Mouse (Mus musculus) right cerebral cortex, postnatal 10 days (tissue): ENCODE data around the gene Tmcc1.
"Not testable (repeated sequence)": the region's sequence is repeated elsewhere in the genome, so short reads cannot be mapped to it uniquely, and the experiment has no call there.

Experiments
- DNase-seq, 2 experiments: peaks; one replicate each; pipeline ENCODE4 v3.0.0; 2021; ENCODE audit warnings: low spot score in 2 of 2

The Tmcc1 gene

DNA sequence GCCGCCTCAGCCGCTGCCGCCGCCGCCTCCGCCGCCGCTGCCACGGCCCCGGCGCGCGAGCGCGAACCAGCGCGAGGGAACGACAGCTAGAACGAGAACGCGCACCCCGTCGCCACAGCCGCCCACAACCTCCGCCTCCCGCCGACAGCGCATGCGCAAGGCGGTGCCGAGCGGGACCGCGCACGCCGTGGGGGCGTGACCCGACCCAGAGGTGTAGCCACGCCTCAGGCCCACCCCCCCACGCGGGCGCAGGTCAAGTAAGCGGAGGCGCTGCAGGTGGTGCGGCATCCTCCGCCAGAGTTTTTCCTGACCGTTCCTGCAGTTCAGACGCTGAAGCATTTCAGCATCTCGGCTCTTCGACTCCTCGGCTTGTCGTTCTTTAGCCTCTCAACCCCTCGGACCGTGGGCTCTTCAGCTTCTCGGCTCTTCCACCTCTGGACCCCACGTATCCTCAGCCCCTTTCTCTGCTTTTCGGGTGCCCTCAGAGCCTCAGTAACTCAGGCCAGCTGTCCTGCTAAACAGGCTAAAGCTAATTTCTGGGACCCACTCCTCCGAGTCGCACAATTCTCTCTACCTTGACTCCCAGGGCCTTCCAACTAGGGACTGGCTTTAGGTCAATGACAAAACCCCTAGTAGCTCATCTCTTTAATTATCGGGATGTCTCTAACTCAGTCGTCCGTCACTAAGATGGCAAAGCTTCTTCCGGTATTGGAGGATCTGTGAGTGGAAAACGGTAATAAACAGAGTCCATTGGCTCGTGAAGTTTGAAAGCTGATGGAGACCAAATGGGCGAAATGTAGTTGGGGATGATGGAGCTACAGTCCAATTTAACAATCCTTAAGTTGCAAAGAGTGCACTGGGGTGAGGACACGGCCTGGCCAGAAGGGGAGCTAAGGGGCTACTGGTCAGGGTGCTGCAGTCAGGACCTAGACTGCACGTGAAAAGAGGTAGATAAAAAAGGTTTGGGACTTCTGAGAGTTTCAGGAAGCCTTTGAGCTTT lies at the start of gene Tmcc1:
Gene Tmcc1 (minus strand): TSS at position 93 of the 1,000 bp plus-strand sequence.
- peak; percentile 98 to 99 for DNase-seq

DNA sequence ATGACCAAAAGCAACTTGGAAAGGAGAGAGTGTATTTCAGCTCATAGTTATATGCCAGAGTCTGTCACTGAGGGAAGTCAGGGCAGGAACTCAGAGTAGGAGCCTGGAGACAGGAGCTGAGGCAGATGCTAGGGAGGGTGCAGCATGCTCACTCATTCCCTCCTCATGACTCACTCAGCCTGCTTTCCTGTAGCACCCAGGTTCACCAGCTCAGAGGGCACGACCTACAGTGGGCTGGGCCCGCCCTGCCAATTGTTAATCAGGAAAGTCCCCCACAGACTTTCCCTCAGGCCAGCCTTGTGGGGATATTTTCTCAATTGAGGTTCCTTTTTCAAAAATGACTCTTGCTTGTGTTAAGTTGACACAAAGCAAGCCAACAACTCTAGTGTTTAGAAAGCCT lies 47.1 kb upstream of the Tmcc1 start:
- DNase-seq: no peak

DNA sequence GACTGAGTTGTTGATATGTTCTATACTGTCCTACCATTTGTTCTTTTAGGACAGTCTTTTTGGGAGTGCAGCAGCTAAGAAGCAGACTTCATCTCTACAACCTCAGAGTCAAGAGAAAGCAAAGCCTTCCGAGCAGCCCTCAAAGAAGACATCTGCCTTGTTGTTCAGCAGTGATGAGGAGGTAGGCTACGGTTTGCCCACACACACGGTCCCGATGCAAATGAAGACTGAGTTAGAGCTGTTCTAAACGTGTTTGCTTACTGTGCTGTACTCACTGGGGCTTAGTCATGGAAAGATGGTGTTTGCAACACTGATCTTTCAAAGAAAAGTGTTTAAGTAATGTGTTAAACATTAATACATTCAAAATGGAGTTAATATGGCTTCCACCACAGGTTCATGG lies 44.8 kb upstream of the Tmcc1 start:
- DNase-seq: no peak

DNA sequence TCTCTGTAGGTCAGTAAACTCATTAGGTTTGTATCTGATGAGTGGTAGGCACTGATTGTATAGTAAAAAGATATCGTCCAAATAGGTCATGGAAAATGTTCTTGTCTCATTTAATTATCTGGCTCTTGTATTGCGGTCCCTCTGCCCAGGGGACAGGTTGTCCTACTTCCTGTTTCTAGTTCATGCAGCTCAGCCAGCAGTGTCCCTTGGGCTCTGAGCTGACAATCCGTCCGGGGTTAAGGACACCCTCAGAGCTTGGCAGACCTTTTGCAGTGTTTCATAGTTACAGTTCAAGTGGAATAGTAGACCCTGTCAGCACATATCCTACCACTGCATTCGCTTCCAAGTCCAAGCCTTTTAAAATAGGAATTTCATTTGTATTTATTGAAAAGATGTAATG lies 42.0 kb upstream of the Tmcc1 start:
- no peak for DNase-seq

DNA sequence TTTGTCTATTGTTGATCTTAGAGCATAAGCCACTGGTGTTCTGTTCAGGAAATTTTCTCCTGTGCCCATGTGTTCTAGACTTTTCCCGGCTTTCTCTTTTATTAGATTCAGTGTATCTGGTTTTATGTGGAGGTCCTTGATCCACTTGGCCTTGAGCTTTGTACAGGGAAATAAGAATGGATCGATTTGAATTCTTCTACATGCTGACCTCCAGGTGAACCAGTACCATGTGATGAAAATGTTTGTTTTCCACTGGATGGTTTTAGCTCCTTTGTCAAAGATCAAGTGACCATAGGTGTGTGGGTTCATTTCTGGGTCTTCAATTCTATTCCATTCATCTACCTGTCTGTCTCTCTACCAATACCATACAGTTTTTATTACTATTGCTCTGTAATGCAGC lies 41.5 kb upstream of the Tmcc1 start:
- DNase-seq: not testable (repeated sequence)

DNA sequence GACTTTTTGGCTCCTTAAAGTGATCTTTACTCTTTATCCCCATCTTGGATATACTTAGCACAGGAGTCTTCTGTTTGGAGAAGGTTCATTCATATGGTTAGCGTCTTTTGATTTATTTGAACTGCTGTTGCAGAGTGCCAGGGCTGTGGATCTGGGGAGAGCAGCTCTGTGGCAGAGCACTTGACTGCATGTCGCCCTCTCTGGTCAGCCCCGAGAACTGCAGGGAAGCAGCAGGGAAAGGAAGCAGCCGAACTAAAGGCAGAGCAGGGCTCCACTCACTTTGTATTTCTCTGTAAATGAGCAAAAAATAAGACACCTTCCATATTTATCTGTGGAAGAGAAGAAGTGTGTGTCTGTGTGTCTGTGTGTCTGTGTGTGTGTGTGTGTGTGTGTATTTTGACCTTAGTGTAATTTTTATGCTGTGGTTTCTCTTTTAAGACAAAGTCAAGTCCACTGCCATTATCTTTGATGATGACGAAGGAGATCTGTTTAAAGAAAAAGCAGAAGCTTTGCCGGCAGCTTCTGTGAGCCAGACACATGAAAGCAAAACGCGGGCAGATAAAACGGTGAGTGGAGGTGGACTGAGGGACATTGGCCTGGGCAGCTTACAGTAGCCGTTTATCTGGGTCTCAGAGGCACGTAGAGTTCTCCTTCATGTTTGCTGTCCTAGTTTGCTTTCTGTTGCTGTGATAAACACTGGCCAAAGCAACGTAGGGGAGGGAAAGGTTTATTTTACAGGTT lies 35.7 kb upstream of the Tmcc1 start:
- DNase-seq: peak; percentile 76 to 87

DNA sequence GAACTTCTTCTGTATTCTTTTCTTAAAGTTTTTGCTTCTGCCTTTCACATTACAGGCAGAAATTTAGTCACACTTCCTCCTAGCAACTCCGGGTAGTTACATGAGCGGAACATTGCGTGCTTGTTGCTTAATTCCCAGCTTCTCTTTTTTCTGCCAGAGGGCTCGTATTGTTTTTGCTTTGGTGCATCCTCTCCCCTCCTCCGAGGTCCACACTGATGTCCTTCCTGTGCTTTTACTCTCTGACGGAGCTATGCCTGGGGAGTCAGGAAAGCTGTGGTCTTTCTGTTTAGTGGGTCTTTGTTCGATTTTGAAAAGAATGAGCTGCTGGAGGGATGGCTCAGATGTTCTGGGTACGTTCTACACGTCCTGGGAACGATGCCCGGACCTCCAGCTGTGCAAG lies 34.5 kb upstream of the Tmcc1 start:
- no peak for DNase-seq

DNA sequence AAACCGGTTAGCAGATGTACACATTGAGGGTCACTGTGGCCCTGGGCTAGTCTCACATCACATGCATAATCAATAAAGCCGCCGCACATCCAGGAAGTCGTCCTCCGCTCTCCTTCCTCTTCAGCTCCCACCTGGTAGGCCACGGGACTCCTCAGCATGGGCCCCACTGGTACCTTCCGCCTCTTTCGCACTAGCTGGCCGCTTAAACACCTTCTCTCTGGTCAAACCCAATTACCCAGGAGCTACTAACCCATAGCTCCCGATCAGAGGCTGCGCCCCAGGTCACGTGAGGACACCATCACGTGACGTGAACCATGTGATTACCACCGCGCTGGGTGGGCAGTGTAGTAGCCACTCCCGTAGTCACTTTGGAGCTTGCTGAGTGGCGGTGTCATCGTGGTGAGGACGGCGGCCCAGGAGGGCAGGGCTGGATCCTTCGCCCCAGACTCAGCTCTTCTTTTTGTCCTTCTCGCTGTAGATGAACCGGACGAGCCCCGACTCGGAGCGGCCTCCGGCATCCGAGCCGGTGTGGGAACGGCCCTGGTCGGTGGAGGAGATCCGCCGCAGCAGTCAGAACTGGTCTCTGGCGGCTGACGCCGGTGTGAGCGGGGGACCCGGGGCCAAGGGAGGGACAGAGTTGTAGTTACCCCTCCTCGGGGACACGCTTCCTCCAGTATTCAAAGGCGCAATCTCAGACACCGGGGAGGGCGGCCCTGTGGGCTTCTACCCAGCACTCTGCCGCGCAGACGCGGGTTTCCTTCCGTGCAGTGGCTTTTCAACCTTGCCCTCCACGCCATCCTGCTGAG lies 14.6 kb upstream of the Tmcc1 start, which contains the start of gene Washc2:
Gene Washc2 (plus strand): TSS at position 310 of the 806 bp plus-strand sequence.
- DNase-seq: peak; percentile 97 to 98

DNA sequence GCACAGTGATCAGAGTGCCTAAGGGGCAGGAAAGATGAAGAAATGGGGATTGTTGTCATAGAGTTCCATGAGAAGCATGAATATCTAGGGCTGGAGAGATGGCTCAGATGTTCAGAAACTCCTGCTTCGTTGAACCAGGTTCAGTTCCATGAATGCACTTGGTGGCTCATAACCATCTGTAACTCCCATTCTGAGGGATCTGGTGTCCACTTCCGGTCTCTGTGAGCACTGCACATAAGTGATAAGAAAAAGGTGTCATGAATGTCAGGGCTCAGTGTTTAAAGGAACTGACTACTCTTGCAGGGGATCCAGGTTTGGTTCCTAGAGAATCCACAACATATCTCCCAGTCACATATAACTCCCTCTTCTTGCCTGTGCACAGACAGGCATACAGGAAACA lies 6.4 kb upstream of the Tmcc1 start:
- DNase-seq: no peak

DNA sequence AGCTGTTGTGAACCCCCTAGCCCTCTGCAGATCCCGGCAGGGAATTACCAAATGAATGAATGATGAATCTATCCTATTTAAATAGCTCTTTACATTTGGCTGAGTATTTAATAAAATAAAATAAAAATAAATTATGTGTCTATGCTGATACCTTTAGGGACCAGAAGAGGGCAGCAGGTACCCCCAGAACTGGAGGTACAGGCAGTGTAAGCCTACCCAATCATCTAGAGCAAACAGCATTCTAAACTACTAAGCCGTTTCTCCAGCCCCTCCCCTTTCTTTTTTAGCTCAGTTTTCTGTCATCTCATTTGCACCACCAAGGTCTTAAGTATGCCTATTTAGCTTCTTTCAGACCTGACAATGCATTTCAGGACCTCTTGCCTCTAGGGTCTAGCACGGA lies 4.9 kb upstream of the Tmcc1 start:
- DNase-seq: no peak

DNA sequence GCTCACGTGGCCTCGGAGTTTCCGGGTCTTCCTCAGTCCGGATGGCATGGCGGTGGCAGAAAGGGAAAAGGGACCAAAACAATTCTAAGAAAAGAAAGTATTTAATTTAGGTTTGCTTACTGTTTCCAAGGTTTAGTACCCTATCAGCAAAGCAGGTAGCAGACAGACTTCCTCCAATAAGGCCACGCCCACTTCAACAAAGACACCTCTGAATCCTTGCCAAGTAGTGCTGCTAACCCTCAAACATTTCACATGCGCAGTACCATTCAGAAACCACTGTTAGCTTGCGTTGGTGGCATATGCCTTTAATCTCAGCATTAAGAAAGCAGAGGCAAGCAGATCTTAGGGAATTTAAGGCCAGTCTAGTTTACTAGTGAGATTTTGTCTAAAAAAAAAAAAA lies 2.5 kb upstream of the Tmcc1 start:
- DNase-seq: no peak

DNA sequence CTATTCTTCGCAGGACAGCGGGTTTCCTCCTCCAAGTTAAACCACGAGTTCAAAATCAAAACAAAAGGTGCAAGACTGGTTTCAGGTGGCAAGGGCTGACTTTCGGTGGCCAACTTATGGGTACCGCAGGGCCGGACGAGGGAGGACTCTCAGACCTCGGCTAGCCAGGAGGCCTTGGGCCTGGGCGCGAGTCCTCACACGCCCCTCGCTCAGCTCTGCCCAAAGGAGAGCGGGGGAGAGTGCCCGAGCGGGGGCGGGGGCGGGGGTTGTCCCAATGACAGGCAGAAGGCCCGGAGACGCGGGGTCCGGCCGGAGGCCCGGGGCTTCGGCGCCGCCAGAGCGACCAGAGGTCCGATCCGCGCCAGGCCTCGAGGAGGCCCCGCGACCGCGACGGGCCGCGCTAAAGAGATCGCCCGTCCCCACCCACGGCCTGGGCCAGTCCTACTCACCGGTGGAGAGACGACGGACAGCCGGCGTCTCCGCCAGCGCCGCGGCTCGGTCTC lies 426 bp downstream of the Tmcc1 start:
- DNase-seq: no peak

DNA sequence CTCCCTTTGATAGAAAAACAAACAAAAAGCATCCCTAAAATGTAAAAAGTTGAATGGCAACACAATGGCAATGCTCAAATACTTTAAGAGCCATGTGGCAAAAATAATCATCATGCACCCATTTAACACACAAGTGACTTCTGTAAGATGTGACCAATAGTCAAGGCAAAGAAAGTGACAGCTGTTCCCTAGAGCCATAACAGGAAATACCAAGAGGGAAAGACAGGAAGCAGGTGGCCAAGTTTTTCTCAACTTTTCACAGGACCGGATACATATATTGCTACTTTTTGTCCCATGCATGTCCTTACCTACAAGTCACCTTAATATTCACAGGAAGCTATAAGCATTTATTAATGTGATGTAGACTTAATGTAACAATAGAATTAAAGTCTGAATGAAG lies 3.9 kb downstream of the Tmcc1 start:
- no peak for DNase-seq

DNA sequence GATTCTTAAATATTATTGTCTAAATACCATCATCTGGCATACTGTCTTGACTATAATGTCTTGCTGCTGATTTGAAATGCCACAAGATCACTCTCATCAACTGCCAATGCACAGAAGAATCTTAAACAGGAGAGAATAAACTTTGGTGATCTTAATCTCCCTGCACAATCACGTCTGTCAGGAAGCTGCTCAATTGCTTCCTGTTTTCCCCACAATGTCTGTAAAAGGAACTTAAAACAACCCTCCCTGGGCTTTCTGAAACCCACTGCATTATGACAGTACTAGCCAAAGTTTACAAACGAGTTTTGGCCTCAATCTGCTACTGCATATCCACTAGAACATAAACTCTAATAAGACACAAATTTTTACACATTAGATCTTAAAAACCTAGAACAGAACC lies 6.8 kb downstream of the Tmcc1 start:
- no peak for DNase-seq

DNA sequence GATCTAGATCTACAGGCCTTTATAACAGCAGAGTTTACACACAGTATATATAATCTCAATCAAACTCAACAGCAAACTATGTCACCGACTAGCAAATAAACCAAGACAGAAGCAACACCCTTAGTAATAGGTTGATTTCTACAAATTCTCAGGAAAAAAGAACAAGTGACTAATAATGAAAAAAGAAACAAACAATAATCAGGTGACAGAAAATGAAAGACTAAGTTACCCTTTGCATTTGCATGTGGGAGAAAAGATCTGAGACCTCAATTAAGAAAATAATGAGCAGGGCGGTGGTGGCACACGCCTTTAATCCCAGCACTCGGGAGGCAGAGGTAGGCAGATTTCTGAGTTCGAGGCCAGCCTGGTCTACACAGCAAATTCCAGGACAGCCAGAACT lies 9.8 kb downstream of the Tmcc1 start:
- no peak for DNase-seq

DNA sequence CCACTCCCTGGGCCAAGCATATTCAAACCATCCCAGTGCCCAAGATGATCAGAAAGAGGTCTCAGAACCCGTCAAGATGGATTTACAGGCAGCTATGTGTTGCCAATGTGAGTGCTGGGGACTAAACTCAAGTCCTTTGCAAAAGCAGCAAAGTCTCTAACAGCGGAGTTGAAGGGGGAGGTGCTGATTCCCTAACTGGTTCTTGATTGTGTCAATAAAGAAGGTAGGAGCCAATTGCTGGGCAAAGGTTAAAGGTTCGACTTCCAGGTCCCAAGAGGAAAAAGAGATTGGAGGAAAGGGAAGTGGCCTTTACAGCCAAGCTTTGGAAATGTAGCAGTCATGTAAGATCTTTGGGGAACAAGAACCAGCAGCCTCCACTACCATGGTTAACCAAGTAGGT lies 12.6 kb downstream of the Tmcc1 start:
- DNase-seq: no peak

DNA sequence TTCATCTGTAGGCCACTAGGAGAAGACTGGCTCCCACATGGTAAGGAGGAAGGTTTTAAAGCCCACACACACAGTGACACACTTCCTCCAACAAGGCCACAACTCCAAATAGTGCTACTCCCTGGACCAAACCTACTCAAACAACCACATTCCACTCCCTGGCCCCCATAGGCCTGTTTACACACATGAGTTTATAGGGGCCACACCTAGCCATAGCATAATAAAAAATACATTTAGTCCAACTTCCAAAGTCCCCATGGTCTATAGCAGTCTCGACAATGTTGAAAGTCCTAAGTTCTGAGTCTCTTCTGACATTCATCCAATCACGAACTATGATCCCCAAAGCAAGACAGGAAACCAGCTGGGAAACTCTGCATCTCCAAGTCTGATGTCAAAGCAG lies 14.9 kb downstream of the Tmcc1 start:
- DNase-seq: no peak

DNA sequence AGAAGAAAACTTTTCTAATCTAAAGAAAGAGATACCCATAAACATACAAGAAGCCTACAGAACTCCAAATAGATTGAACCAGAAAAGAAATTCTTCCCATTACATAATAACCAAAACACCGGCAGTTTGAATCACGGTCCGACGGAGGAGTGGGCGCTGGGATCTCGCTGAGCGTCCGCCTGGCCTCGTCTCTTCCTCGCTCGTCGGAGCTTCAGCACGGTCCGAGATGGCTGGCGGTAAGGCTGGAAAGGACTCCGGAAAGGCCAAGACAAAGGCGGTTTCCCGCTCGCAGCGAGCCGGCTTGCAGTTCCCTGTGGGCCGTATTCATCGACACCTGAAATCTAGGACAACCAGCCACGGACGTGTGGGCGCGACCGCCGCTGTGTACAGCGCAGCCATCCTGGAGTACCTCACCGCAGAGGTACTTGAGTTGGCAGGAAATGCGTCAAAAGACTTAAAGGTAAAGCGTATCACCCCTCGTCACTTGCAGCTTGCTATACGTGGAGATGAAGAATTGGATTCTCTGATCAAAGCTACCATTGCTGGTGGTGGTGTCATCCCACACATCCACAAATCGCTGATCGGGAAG lies 19.7 kb downstream of the Tmcc1 start:
- not testable (repeated sequence) for DNase-seq

DNA sequence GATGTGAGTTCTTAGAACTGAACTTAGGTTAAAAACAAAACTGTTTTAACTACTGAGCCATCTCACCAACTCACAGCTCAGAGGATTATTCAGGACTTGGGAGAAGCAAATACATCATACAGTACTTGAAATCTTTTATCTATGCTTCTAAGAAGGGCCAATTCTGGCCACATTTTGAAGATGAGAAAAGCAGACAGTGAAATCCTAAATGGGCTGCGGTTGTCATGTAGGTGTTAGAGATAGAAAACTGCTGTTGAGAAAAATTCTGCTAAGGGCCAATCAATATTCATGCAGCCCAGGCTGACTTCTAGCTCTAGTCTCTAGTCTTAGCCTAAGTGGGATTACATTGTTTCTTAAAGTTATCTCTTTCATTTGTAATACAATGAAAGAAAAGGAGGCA lies 26.9 kb downstream of the Tmcc1 start:
- DNase-seq: no peak

DNA sequence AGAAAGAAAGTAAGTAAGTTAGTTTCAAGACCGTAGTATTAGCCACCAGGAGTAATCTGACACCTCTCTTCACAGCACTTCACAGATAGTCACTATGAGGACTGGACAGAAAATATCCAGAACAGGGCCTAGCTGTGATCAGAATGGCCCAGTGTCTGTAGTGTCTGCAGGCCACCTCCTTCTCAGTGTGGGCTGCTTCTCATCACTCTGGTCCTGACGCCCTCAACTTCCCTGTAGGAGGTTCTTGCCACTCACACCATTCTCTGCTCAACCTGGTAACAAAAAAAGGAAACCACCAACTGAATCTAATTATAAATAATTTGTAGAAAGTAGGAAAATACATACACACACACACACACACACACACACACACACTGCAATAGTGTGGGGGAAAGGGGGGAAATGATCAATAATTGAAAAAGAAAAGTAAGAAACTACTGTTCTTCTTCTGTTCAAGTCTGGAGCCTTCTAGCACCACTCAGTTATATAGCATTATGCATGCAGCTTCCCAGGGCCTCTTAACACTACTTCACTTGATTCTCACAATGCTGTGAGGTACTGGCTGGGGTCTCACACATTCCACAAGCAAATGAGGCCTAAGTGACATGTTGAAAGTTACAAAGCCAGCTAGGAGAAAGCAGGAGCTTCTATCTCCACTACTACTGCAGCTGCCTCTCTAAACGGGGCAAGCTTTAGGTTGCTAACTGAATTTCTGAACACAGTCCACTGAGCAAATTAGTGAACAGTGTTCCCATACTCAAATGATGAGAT lies 38.2 kb downstream of the Tmcc1 start:
- DNase-seq: no peak

DNA sequence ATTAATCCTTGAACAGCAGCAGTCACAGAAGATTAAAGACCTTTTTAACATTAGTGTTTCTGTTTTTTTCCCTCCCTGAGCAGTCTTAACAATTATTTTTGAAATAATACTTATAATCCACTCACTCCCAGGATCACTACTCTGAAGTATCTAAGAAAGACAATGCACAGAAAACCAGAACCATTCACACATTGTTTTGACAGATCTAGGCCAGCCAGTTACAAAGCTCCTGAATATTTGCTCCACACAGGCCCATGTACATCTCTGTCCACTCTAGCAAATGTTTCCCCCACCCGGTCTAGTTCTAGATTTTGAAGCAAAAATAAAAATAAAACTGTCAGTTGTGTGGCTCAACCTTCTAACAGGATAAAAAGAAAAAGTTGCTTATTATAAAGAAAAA lies 45.9 kb downstream of the Tmcc1 start:
- DNase-seq: no peak
